Mouse (Mus musculus): Measurements from ENCODE around the gene Diaph3.

- TF ChIP-seq CTCF (IDR thresholded peaks at IDR 0.05) (no peak), POLR2A (IDR thresholded peaks at IDR 0.05; ENCODE audit: insufficient read depth, low read depth, low read length) (no peak)
Observed at GRCm38 (mm10) chr14:86684585-86685503, 456.2 kb downstream of the Diaph3 start.
